Mouse (Mus musculus): Measurements from ENCODE around the gene Nrip1. TPM values are rescaled to one million over a fixed set of nuclear protein-coding genes. Genes with fewer than 3 reads are reported as not detected.
"Not testable (repeated sequence)": the region's sequence is repeated elsewhere in the genome, so short reads cannot be mapped to it uniquely, and the experiment has no call there.

Gene Nrip1
- polyA plus RNA-seq, 1 experiment from 2014 or later: 31.2 TPM

DNA sequence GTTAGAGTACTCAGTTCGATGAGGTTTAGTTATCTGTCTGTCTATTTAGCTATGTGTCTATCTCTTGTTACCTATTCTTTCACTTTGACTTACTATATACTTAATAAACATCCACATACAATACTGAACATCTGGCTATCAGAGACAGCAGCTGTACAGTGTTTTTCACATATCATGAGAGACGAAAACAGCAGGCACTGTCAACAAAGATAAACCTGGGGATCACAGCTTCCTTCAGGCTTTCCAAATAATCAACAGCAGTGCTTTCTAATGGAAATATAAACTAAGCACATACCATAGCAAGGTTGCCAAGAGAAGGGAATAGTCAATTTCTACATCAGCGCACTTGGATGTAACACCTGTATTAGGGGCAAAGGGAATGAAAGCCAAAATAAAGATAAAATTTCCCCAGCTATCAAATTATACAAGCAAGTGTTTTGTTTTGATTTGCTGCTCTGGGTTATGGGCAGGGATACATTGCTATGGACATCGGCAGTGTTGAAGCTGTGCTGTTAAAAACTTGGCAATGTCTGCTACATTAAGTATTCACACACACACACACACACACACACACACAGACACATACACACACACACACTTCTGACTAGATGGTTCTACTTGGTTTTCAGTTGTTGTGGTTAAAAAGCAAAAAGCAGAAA, 35.2 kb upstream of the Nrip1 start:
- ATAC-seq: no peak

DNA sequence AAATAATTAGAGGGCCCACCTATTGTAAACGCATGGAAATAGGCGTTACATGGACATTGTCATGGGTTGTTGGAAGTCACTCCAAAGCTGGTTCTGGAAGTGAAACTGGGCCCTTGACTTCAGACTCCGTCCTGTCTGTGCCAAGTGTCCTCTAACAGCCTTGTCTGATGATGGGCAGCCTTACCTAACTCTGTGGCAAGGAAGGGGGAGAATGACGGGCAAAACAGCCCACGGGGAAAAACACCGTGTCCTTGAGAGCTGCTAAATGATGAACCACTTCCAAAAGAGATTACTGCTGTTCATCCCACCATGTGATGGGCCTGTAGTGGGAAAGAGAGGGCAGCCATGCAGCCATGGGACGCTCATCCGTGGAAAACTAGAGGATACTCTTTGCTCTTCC, 34.6 kb upstream of the Nrip1 start:
- H3K27me3 ChIP-seq (replicated peaks; ENCODE audit: control insufficient read depth, insufficient read depth, low read length): no peaks in the 10 kb centered on the region
- H3K4me3 ChIP-seq (ENCODE audit: low read length): no peak overlapping the region
- H3K27ac ChIP-seq (ENCODE audit: low read length): no peak overlapping the region
- no peak overlapping the region for H3K4me2 ChIP-seq (ENCODE audit: low read depth, low read length)
- H3K9me3 ChIP-seq (ENCODE audit: control insufficient read depth, low read length): no peaks in the 10 kb centered on the region
- 89% methylated on average over 8 of the region's 8 CpGs for WGBS
- no peak for ATAC-seq
- no peaks in the 10 kb centered on the region for H3K36me3 ChIP-seq (ENCODE audit: control insufficient read depth, insufficient read depth, low read length)
- no peak overlapping the region for H3K9ac ChIP-seq (ENCODE audit: low read depth, low read length)
- H3K4me1 ChIP-seq (ENCODE audit: control insufficient read depth, insufficient read depth, low read length): peaks cover 10% of the 10 kb centered on the region

More for the DNA sequence above, 35.2 kb upstream of the Nrip1 start:
- Histone ChIP-seq H3K27ac (ENCODE audit: low read length) (no peak overlapping the region), H3K9ac (ENCODE audit: low read depth, low read length) (no peak overlapping the region), H3K27me3 (replicated peaks; ENCODE audit: control insufficient read depth, insufficient read depth, low read length) (no peaks in the 10 kb centered on the region), H3K36me3 (ENCODE audit: control insufficient read depth, insufficient read depth, low read length) (no peaks in the 10 kb centered on the region), H3K4me1 (ENCODE audit: control insufficient read depth, insufficient read depth, low read length) (peaks cover 10% of the 10 kb centered on the region), H3K9me3 (ENCODE audit: control insufficient read depth, low read length) (no peaks in the 10 kb centered on the region), H3K4me2 (ENCODE audit: low read depth, low read length) (no peak overlapping the region), H3K4me3 (ENCODE audit: low read length) (no peak overlapping the region)
- WGBS: 75% methylated on average over 4 of the region's 4 CpGs

DNA sequence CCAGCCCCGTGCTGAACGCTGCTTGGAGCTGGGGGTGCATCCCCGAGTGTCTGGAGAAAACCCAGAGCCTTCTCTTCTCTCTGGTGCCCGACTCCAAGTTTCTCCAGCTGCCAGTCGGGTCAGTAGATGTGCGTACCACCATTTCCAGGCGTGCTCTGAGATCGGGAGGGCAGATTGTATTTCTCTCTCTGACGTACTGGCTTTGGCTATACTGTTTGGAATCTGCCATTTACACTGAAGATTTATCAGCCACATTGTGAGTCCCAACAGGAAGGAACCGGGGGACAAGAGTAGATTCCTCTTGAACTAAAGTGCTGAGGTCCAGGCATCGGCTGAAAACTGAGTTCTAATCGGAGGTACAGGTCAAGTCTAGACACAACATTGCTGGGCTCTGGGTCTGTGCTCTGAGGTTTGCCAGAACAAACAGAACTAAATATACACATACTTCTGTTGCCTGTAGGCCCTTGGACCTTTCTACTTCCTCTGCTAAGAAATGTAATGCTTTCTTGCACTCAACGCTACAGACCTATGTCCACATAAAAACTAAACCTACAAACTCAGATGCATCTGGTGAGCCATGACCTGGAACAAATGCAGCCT, 33.8 kb upstream of the Nrip1 start:
- Histone ChIP-seq H3K36me3 (ENCODE audit: control insufficient read depth, insufficient read depth, low read length) (no peaks in the 10 kb centered on the region), H3K9me3 (ENCODE audit: control insufficient read depth, low read length) (no peaks in the 10 kb centered on the region), H3K4me3 (ENCODE audit: low read length) (no peak overlapping the region), H3K4me1 (ENCODE audit: control insufficient read depth, insufficient read depth, low read length) (peaks cover 10% of the 10 kb centered on the region), H3K27me3 (replicated peaks; ENCODE audit: control insufficient read depth, insufficient read depth, low read length) (no peaks in the 10 kb centered on the region), H3K9ac (ENCODE audit: low read depth, low read length) (0 out of 2 replicates have a peak overlapping the region, but pooled peaks have one; percentile 2), H3K4me2 (ENCODE audit: low read depth, low read length) (peak overlapping the region; percentile 38), H3K27ac (ENCODE audit: low read length) (no peak overlapping the region)
- ATAC-seq: no peak
- WGBS: 45% methylated on average over 13 of the region's 13 CpGs

DNA sequence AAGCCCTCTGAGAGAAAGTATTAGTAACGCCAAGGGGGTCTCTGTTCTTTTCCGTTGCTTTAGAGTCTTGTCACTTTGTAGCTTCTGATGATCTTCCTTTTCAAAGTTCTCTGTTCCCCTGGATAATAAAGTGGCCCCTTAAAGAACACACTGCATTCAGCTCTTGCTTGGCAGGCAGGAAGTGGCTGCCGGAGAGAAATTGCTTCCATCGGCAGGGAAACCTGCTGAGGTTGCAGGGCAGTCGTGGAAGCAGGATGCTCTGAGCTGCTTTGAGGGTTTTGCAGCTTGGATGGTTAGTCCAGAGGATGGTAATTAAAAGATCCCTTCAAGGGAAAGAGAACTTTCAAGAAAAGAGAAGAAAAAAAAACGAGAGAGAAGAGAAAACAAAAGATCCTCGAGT, 33.3 kb upstream of the Nrip1 start:
- Histone ChIP-seq H3K9ac (ENCODE audit: low read depth, low read length) (0 out of 2 replicates have a peak overlapping the region, but pooled peaks have one; percentile 2), H3K9me3 (ENCODE audit: control insufficient read depth, low read length) (no peaks in the 10 kb centered on the region), H3K4me3 (ENCODE audit: low read length) (no peak overlapping the region), H3K4me1 (ENCODE audit: control insufficient read depth, insufficient read depth, low read length) (peaks cover 10% of the 10 kb centered on the region), H3K27ac (ENCODE audit: low read length) (no peak overlapping the region), H3K27me3 (replicated peaks; ENCODE audit: control insufficient read depth, insufficient read depth, low read length) (no peaks in the 10 kb centered on the region), H3K4me2 (ENCODE audit: low read depth, low read length) (peak overlapping the region; percentile 38), H3K36me3 (ENCODE audit: control insufficient read depth, insufficient read depth, low read length) (no peaks in the 10 kb centered on the region)
- 34% methylated on average over 7 of the region's 7 CpGs for WGBS
- no peak for ATAC-seq

DNA sequence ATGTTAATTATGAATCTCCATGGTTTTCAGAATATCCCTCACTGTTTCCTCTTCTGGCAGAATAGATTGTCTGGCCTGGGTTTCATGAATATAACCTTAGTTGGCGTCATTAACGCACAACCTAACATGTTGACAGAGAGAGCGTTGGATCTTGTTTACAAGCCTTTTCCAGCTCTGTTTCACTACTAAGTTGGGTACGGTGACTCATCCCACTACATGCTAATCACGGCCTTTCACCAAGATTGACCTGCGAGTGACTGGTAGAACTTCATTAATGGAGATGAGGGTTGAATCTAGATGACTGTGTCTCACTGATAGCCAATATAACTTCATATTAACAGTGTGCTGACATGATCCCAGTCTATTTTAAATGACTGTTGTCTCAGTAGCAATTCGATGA, 32.7 kb upstream of the Nrip1 start:
- H3K9me3 ChIP-seq (ENCODE audit: control insufficient read depth, low read length): no peaks in the 10 kb centered on the region
- no peak for ATAC-seq
- H3K4me1 ChIP-seq (ENCODE audit: control insufficient read depth, insufficient read depth, low read length): peaks cover 10% of the 10 kb centered on the region
- H3K27me3 ChIP-seq (replicated peaks; ENCODE audit: control insufficient read depth, insufficient read depth, low read length): no peaks in the 10 kb centered on the region
- no peak overlapping the region for H3K4me2 ChIP-seq (ENCODE audit: low read depth, low read length)
- no peak overlapping the region for H3K9ac ChIP-seq (ENCODE audit: low read depth, low read length)
- H3K4me3 ChIP-seq (ENCODE audit: low read length): no peak overlapping the region
- WGBS: 88% methylated on average over 7 of the region's 7 CpGs
- H3K36me3 ChIP-seq (ENCODE audit: control insufficient read depth, insufficient read depth, low read length): no peaks in the 10 kb centered on the region
- H3K27ac ChIP-seq (ENCODE audit: low read length): no peak overlapping the region

DNA sequence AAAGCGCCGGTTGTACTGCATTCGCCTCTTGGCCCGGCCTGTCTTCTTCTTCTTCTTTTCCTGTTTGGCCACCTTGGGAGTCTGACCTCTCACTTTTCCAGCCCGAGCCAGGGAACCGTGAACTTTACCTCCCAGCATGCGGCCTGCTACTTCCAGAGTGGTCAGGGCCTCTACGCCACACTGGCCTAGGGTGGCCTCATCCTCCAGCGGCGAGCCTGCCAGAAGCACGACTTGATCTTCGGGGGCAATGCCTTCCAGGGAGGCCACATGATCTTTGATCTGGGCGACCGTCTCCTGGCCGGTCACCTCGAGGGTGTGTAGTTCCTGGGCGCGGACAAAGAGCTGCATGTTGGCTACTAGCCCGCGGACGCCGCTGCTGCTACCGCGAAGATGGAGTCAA, 29.7 kb upstream of the Nrip1 start:
- not testable (repeated sequence) for H3K36me3 ChIP-seq (ENCODE audit: control insufficient read depth, insufficient read depth, low read length); H3K4me1 ChIP-seq (ENCODE audit: control insufficient read depth, insufficient read depth, low read length); H3K9me3 ChIP-seq (ENCODE audit: control insufficient read depth, low read length); H3K4me3 ChIP-seq (ENCODE audit: low read length); H3K9ac ChIP-seq (ENCODE audit: low read depth, low read length); H3K27me3 ChIP-seq (replicated peaks; ENCODE audit: control insufficient read depth, insufficient read depth, low read length); H3K4me2 ChIP-seq (ENCODE audit: low read depth, low read length); H3K27ac ChIP-seq (ENCODE audit: low read length); ATAC-seq
- WGBS: 93% methylated on average over 22 of the region's 24 CpGs

DNA sequence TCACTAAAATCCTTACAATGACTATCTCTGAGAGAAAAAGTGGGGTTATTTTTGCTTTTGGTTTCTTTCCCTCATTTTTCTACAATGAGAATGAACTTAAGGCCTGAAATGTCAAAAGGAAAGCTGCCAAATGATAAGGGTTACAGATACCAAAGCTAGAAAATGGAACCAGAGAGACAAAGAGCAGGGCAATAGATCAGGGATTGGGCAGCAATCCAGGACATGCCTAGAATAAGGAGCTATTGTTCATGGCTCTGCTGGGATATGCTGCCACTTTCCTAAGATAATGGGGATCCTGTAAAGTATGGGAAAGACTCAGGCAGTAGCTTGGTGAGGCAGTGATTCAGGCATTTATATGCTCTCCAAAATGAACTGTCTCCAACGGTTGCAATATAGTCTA, 22.9 kb upstream of the Nrip1 start:
- Histone ChIP-seq H3K4me1 (ENCODE audit: control insufficient read depth, insufficient read depth, low read length) (no peaks in the 10 kb centered on the region), H3K9me3 (ENCODE audit: control insufficient read depth, low read length) (no peaks in the 10 kb centered on the region), H3K4me3 (ENCODE audit: low read length) (no peak overlapping the region), H3K4me2 (ENCODE audit: low read depth, low read length) (no peak overlapping the region), H3K27ac (ENCODE audit: low read length) (no peak overlapping the region), H3K9ac (ENCODE audit: low read depth, low read length) (no peak overlapping the region), H3K27me3 (replicated peaks; ENCODE audit: control insufficient read depth, insufficient read depth, low read length) (no peaks in the 10 kb centered on the region), H3K36me3 (ENCODE audit: control insufficient read depth, insufficient read depth, low read length) (no peaks in the 10 kb centered on the region)
- 74% methylated on average over 1 of the region's 1 CpGs for WGBS
- peak; percentile 62 for ATAC-seq

DNA sequence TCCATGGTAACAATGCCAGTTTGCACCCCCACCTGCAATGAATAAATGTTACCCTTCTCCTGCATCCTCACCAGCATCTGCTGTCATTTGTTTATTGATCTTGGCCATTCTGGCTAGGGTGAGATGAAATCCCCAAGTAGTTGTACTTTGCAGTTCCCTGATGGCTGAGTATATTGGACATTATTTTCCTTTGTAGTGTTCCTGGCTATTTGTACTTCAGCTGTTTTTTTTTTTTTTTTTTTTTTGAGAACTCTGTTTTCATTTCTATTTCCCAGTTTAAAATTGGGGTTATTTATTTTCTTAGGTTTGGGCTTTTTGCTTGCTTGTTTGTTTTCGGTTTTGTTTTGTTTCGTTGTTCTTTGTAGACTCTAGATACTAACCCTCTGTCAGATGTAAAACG, 19.6 kb upstream of the Nrip1 start:
- H3K9ac ChIP-seq (ENCODE audit: low read depth, low read length): no peak overlapping the region
- no peak overlapping the region for H3K4me2 ChIP-seq (ENCODE audit: low read depth, low read length)
- ATAC-seq: no peak
- WGBS: 77% methylated on average over 3 of the region's 3 CpGs
- no peaks in the 10 kb centered on the region for H3K36me3 ChIP-seq (ENCODE audit: control insufficient read depth, insufficient read depth, low read length)
- H3K4me1 ChIP-seq (ENCODE audit: control insufficient read depth, insufficient read depth, low read length): no peaks in the 10 kb centered on the region
- no peak overlapping the region for H3K27ac ChIP-seq (ENCODE audit: low read length)
- no peaks in the 10 kb centered on the region for H3K27me3 ChIP-seq (replicated peaks; ENCODE audit: control insufficient read depth, insufficient read depth, low read length)
- H3K4me3 ChIP-seq (ENCODE audit: low read length): no peak overlapping the region
- no peaks in the 10 kb centered on the region for H3K9me3 ChIP-seq (ENCODE audit: control insufficient read depth, low read length)

DNA sequence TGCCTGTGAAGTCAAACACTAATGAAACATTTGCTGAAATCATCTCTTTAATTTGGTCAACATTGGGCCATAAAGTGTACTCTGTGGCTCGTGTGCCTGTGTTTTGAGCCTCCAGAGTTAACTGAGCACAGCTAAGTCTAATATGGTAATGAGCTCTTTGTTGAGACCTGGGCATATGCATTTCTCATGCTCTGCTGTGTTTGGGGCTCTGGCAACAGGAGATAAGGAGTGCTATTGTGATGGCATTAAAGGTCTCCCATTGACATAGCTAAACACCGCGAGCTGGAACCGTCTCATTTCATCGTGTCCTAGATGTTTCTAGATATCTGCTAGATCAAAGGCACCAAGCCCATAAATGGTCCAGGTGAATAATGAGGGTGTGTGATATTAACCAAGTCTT, 12.9 kb upstream of the Nrip1 start:
- H3K4me3 ChIP-seq (ENCODE audit: low read length): no peak overlapping the region
- no peaks in the 10 kb centered on the region for H3K9me3 ChIP-seq (ENCODE audit: control insufficient read depth, low read length)
- no peak for ATAC-seq
- no peak overlapping the region for H3K4me2 ChIP-seq (ENCODE audit: low read depth, low read length)
- no peaks in the 10 kb centered on the region for H3K36me3 ChIP-seq (ENCODE audit: control insufficient read depth, insufficient read depth, low read length)
- H3K27ac ChIP-seq (ENCODE audit: low read length): no peak overlapping the region
- no peak overlapping the region for H3K9ac ChIP-seq (ENCODE audit: low read depth, low read length)
- no peaks in the 10 kb centered on the region for H3K27me3 ChIP-seq (replicated peaks; ENCODE audit: control insufficient read depth, insufficient read depth, low read length)
- no peaks in the 10 kb centered on the region for H3K4me1 ChIP-seq (ENCODE audit: control insufficient read depth, insufficient read depth, low read length)
- 63% methylated on average over 5 of the region's 5 CpGs for WGBS

DNA sequence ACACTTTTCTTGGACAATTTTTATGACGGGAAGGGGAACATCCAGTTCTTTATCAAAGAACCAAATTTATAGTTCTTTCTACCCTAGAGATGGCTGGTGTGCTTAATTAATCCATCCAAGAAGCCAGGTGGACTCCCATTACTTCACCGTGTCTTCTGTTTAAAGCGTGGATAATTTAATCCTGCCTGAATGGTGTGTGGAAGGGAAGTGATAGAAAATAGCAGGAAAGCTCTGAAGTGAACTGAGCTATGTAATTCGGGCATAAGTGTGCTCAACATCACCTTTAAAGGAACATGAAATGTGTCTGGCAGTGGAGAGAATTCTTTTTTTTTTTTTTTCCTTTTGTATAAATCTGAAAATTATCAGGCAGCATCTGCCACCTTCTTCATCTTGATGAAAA, 12.4 kb upstream of the Nrip1 start:
- Histone ChIP-seq H3K4me1 (ENCODE audit: control insufficient read depth, insufficient read depth, low read length) (no peaks in the 10 kb centered on the region), H3K27ac (ENCODE audit: low read length) (no peak overlapping the region), H3K9ac (ENCODE audit: low read depth, low read length) (no peak overlapping the region), H3K36me3 (ENCODE audit: control insufficient read depth, insufficient read depth, low read length) (no peaks in the 10 kb centered on the region), H3K9me3 (ENCODE audit: control insufficient read depth, low read length) (no peaks in the 10 kb centered on the region), H3K4me3 (ENCODE audit: low read length) (no peak overlapping the region), H3K27me3 (replicated peaks; ENCODE audit: control insufficient read depth, insufficient read depth, low read length) (no peaks in the 10 kb centered on the region), H3K4me2 (ENCODE audit: low read depth, low read length) (no peak overlapping the region)
- ATAC-seq: no peak
- 77% methylated on average over 4 of the region's 4 CpGs for WGBS
